Mouse (Mus musculus) T-cell, adult 2 months (primary cell): Measurements from ENCODE around the gene Pgrmc1.

Experiments
- DNase-seq: peaks from one replicate; pipeline ENCODE4 v3.0.0; 2022; ENCODE audit warnings: low spot score

Gene Pgrmc1

GRCm38 (mm10) chrX:36604040-36604439 is 6.0 kb downstream of the Pgrmc1 start:
- no peak for DNase-seq

GRCm38 (mm10) chrX:36609117-36609516 is 11.1 kb downstream of the Pgrmc1 start:
- no peak for DNase-seq

DNA sequence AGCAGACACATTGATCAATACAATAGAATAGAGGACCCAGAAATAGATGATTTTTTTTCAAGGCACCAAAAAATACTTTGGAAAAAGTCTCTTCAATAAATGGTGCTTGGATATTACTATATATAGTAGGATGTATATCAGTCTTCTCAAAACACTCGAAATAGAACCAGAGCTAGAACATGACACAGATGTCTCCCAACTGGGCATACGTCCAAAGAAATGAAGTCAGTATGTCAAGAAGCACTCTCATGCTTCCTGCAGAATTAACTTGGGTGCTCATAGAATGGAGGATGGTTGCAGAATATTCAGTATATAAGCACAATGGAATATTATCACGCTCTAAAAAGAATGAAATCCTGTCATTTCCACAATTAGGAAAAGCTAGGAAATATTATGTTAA is 30.1 kb downstream of the Pgrmc1 start:
- DNase-seq: no peak

- no peak for DNase-seq
Observed at GRCm38 (mm10) chrX:36630771-36631170, 32.8 kb downstream of the Pgrmc1 start.

GRCm38 (mm10) chrX:36640046-36640445 is 42.0 kb downstream of the Pgrmc1 start:
- no peak for DNase-seq

GRCm38 (mm10) chrX:36644657-36645551 is 46.9 kb downstream of the Pgrmc1 start, which contains the start of gene Akap17b:
TSS of gene Akap17b (minus strand) at chrX:36645395.
- peak; percentile 86 for DNase-seq
